Mouse (Mus musculus) spleen, postnatal 14 days (tissue): ENCODE data around the gene Gls.

Experiments
- DNase-seq, 2 experiments: peaks; one replicate each; pipeline ENCODE4 v3.0.0; 2021 to 2022; ENCODE audit warnings: low spot score in 2 of 2

Gene Gls

GRCm38 (mm10) chr1:52121052-52121451 is 112.0 kb downstream of the Gls start:
- DNase-seq, result no peak

DNA sequence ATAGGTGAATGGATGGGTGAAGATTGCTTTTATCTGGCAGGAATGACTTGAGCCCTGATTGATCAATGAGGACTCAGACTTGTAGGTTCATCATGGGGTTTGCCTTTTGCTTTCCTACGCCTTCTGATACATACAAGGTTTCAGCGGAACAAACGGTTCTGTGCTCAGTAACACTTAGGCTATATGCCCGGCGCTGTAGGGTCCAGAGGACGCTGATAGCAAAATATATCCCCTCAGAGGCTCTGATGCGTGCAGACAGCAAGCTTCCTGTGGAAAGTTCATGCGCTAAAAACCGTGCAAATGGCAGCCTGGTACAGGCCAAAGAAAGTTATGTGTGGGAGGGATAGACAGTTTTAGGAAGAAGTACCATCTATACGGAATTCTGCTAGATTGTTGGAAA is 112.8 kb downstream of the Gls start:
- DNase-seq, result no peak

GRCm38 (mm10) chr1:52119691-52120090 is 113.3 kb downstream of the Gls start:
- no peak for DNase-seq

GRCm38 (mm10) chr1:52118860-52119591 is 114.0 kb downstream of the Gls start, which contains the start of gene Stat1:
TSS of gene Stat1 (plus strand) at chr1:52119440.
- DNase-seq, result peak; percentile 71 to 78

DNA sequence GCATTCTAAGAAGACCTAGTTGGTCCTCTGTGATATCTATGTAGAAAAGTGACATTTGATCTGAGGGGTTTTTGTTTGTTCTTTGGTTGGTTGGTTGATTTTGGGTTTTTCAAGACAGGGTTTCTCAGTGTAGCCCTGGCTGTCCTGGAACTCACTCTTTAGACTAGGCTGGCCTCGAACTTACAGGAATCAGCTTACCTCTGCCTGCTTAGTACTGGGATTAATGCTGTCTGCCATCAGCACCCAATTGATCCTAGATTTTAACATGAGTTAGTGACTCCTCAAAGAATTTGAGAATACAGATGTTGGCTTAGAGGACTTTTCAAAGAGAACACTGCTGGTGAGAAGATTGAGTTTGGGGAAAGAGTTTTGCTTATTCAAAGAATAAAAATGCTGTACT is 115.3 kb downstream of the Gls start:
- no peak for DNase-seq

DNA sequence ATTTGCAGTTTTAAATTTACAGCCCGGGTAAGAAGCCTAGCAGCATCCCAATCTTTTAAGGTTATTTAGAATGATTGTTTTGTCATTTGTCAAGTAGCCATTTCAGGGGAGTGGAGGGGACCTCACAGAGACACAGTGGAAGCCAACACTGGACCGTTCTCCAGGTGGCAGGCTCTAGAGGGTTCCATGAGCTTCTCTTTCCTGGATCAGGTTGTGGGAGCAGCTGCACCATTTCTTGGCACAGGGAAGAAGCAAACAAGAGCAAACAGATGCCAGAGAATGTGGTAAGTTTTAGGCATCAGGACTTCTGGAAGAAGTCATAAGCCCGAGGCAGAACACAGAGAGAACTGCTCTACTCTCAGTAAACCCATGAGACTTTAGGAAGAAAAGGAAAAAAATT is 116.6 kb downstream of the Gls start:
- no peak for DNase-seq

DNA sequence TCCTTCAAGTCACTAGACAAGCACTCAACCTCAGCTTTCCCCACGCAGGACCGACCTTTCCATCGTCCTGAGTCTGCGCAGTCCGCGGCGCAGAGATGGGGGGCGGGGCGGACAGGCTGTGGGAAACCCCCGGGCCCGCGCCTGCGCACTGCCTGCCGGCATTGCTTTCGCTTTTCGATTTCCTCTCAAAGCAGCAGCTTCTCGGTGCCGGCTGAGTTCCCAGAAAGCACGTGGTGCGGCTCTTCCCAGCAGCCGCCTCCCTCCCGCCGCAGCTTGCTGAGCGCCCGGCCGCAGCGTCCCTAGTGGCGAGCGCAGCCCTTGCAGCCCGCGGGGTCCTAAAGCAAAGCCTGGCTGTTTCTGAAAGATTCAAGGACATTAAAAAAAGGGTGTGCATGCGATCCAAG is 119.4 kb downstream of the Gls start:
- peak; percentile 95 to 97 for DNase-seq
